Mouse (Mus musculus) myocyte (in vitro differentiated cells): ENCODE results near the gene Agbl1. TPM values are rescaled to one million over a fixed set of nuclear protein-coding genes. Genes with fewer than 3 reads are reported as not detected.

ENCODE experiments used
- H3K27me3 ChIP-seq: one replicate; pipeline ENCODE4 v1.6.1; 2011; ENCODE audit not compliant: control insufficient read depth, insufficient read depth, insufficient read length
- H3K36me3 ChIP-seq: one replicate; pipeline ENCODE4 v1.6.1; 2011; ENCODE audit not compliant: control insufficient read depth, insufficient read depth
- H3K4me2 ChIP-seq: one replicate; pipeline ENCODE4 v1.6.1; 2011; ENCODE audit warnings: low read depth, control low read depth
- H3K4me3 ChIP-seq: one replicate; pipeline ENCODE4 v1.5.1; 2011; ENCODE audit warnings: mild to moderate bottlenecking, control low read depth, moderate library complexity
- H3K79me2 ChIP-seq: one replicate; pipeline ENCODE4 v1.6.1; 2011; ENCODE audit not compliant: control insufficient read depth, insufficient read depth
- H3ac ChIP-seq: one replicate; pipeline ENCODE4 v1.6.1; 2011; ENCODE audit not compliant: control insufficient read depth, insufficient read length
- CEBPB ChIP-seq: IDR thresholded peaks from 2 replicates; pipeline ENCODE4 v1.6.1; 2011; ENCODE audit warnings: mild to moderate bottlenecking, moderate library complexity; ENCODE audit not compliant: poor library complexity, insufficient read depth, severe bottlenecking
- E2F4 ChIP-seq: IDR thresholded peaks from one replicate; pipeline ENCODE4 v1.6.1; 2011; ENCODE audit warnings: mild to moderate bottlenecking, control low read depth, moderate library complexity; ENCODE audit not compliant: insufficient read depth
- MAX ChIP-seq: IDR thresholded peaks from one replicate; pipeline ENCODE4 v1.6.1; 2011; ENCODE audit warnings: low read depth, mild to moderate bottlenecking, control low read depth
- MYOD1 ChIP-seq, 3 experiments: IDR thresholded peaks; one replicate each; pipeline ENCODE4 v1.6.1; 2011; ENCODE audit warnings: control low read depth in 2 of 3, low read depth in 2 of 3, mild to moderate bottlenecking in 2 of 3, moderate library complexity in 1 of 3; ENCODE audit not compliant: insufficient read length in 2 of 3, control insufficient read depth in 1 of 3
- MYOG ChIP-seq, 3 experiments: IDR thresholded peaks; one replicate each; pipeline ENCODE4 v1.6.1; 2011; ENCODE audit warnings: control low read depth in 2 of 3, low read depth in 2 of 3, mild to moderate bottlenecking in 2 of 3; ENCODE audit not compliant: insufficient read length in 2 of 3, control insufficient read depth in 1 of 3, insufficient read depth in 1 of 3
- POLR2A ChIP-seq: IDR thresholded peaks from one replicate; pipeline ENCODE4 v1.6.1; 2011; ENCODE audit warnings: low read depth, mild to moderate bottlenecking, control low read depth, moderate library complexity; ENCODE audit not compliant: insufficient read length
- POLR2AphosphoS2 ChIP-seq: IDR thresholded peaks from one replicate; pipeline ENCODE4 v1.6.1; 2011; ENCODE audit warnings: low read depth, control low read depth; ENCODE audit not compliant: insufficient read length
- REST ChIP-seq: IDR thresholded peaks from one replicate; pipeline ENCODE4 v1.6.1; 2011; ENCODE audit warnings: mild to moderate bottlenecking, control low read depth, moderate library complexity; ENCODE audit not compliant: insufficient read depth, insufficient read length
- SRF ChIP-seq: IDR thresholded peaks from one replicate; pipeline ENCODE4 v1.6.1; 2011; ENCODE audit warnings: low read depth; ENCODE audit not compliant: control insufficient read depth, insufficient read length
- TCF12 ChIP-seq: IDR thresholded peaks from one replicate; pipeline ENCODE4 v1.6.1; 2011; ENCODE audit warnings: mild to moderate bottlenecking, control low read depth; ENCODE audit not compliant: poor library complexity, insufficient read depth, severe bottlenecking
- TCF3 ChIP-seq: IDR thresholded peaks from one replicate; pipeline ENCODE4 v1.6.1; 2011; ENCODE audit warnings: low read depth, control low read depth; ENCODE audit not compliant: insufficient read length
- USF1 ChIP-seq: IDR thresholded peaks from one replicate; pipeline ENCODE4 v1.6.1; 2011; ENCODE audit warnings: low read depth, mild to moderate bottlenecking, control low read depth, moderate library complexity
- polyA plus RNA-seq: library from polyadenylated mRNA; unstranded; fragments of >200 nt; fragmentation: generic; extraction: Trizol; gene quantifications from one replicate; pipeline ENCODE4 v1.2.1, GENCODE M21; 2012; ENCODE audit warnings: missing spikeins

Gene Agbl1
- polyA plus RNA-seq, 1 experiment: not detected

GRCm38 (mm10) chr7:76820571-76820970 is 590.9 kb downstream of the Agbl1 start:
- Histone ChIP-seq H3K36me3 (no peaks in the 10 kb centered on the region), H3K79me2 (no peaks in the 10 kb centered on the region)
- no peak for TF ChIP-seq CEBPB
- no peak for TF ChIP-seq REST
- TF ChIP-seq POLR2AphosphoS2: no peak
- no peak for TF ChIP-seq MYOG (IDR thresholded peaks at IDR 0.05; ENCODE audit: control insufficient read depth in 1 of 3, insufficient read depth in 1 of 3, insufficient read length in 2 of 3, low read depth in 2 of 3)
- TF ChIP-seq USF1: no peak

GRCm38 (mm10) chr7:76842146-76842545 is 612.5 kb downstream of the Agbl1 start:
- H3K4me3 ChIP-seq: no peak overlapping the region
- no peaks in the 10 kb centered on the region for H3K79me2 ChIP-seq
- no peak overlapping the region for H3ac ChIP-seq
- no peak overlapping the region for H3K4me2 ChIP-seq
- no peak for TF ChIP-seq E2F4
- TF ChIP-seq SRF: no peak
- no peak for TF ChIP-seq POLR2AphosphoS2
- no peak for TF ChIP-seq POLR2A
- TF ChIP-seq USF1: no peak
- TF ChIP-seq CEBPB: no peak
- TF ChIP-seq MAX: no peak
- no peak for TF ChIP-seq MYOD1 (IDR thresholded peaks at IDR 0.05; ENCODE audit: control insufficient read depth in 1 of 3, insufficient read length in 2 of 3, low read depth in 2 of 3)
- TF ChIP-seq TCF3: no peak
- no peak for TF ChIP-seq REST
- no peak for TF ChIP-seq MYOG (IDR thresholded peaks at IDR 0.05; ENCODE audit: control insufficient read depth in 1 of 3, insufficient read depth in 1 of 3, insufficient read length in 2 of 3, low read depth in 2 of 3)
- TF ChIP-seq TCF12: no peak
- no peaks in the 10 kb centered on the region for H3K27me3 ChIP-seq
- H3K36me3 ChIP-seq: no peaks in the 10 kb centered on the region

More at GRCm38 (mm10) chr7:76820571-76820970, 590.9 kb downstream of the Agbl1 start:
- H3K4me3 ChIP-seq: no peak overlapping the region
- H3ac ChIP-seq: no peak overlapping the region
- no peaks in the 10 kb centered on the region for H3K27me3 ChIP-seq
- no peak overlapping the region for H3K4me2 ChIP-seq

- no peak overlapping the region for H3K4me3 ChIP-seq
- no peak overlapping the region for H3K4me2 ChIP-seq
- H3K27me3 ChIP-seq: no peaks in the 10 kb centered on the region
- no peak for TF ChIP-seq TCF3
- H3K36me3 ChIP-seq: no peaks in the 10 kb centered on the region
- no peaks in the 10 kb centered on the region for H3K79me2 ChIP-seq
- no peak overlapping the region for H3ac ChIP-seq
Measured at GRCm38 (mm10) chr7:76889416-76890209, 659.9 kb downstream of the Agbl1 start.

- no peak overlapping the region for H3K4me3 ChIP-seq
- H3K4me2 ChIP-seq: no peak overlapping the region
- no peaks in the 10 kb centered on the region for H3K27me3 ChIP-seq
- H3K36me3 ChIP-seq: no peaks in the 10 kb centered on the region
- no peak for TF ChIP-seq CEBPB
- no peak for TF ChIP-seq MYOG (IDR thresholded peaks at IDR 0.05; ENCODE audit: control insufficient read depth in 1 of 3, insufficient read depth in 1 of 3, insufficient read length in 2 of 3, low read depth in 2 of 3)
- H3K79me2 ChIP-seq: no peaks in the 10 kb centered on the region
- H3ac ChIP-seq: no peak overlapping the region
Measured at GRCm38 (mm10) chr7:76904096-76904495, 674.4 kb downstream of the Agbl1 start.

- H3K4me3 ChIP-seq: no peak overlapping the region
- TF ChIP-seq MYOD1 (IDR thresholded peaks at IDR 0.05; ENCODE audit: control insufficient read depth in 1 of 3, insufficient read length in 2 of 3, low read depth in 2 of 3): no peak
- no peak for TF ChIP-seq E2F4
- TF ChIP-seq MAX: no peak
- TF ChIP-seq POLR2A: no peak
- no peak for TF ChIP-seq TCF3
- no peak for TF ChIP-seq MYOG (IDR thresholded peaks at IDR 0.05; ENCODE audit: control insufficient read depth in 1 of 3, insufficient read depth in 1 of 3, insufficient read length in 2 of 3, low read depth in 2 of 3)
- TF ChIP-seq CEBPB: no peak
- TF ChIP-seq TCF12: no peak
- no peak for TF ChIP-seq SRF
- no peak for TF ChIP-seq POLR2AphosphoS2
- TF ChIP-seq USF1: no peak
- TF ChIP-seq REST: no peak
- H3K79me2 ChIP-seq: no peaks in the 10 kb centered on the region
- no peak overlapping the region for H3K4me2 ChIP-seq
- no peaks in the 10 kb centered on the region for H3K36me3 ChIP-seq
- no peaks in the 10 kb centered on the region for H3K27me3 ChIP-seq
- no peak overlapping the region for H3ac ChIP-seq
Measured at GRCm38 (mm10) chr7:76911672-76912071, 682.0 kb downstream of the Agbl1 start.
